Mouse (Mus musculus) ES-E14 (cell line): ENCODE results near the gene Exog.

ENCODE experiments used
- CHD2 ChIP-seq: IDR thresholded peaks from 2 replicates; pipeline ENCODE4 v1.6.1; 2014; ENCODE audit warnings: mild to moderate bottlenecking, low read depth, low read length, inconsistent platforms
- MAFK ChIP-seq: IDR thresholded peaks from 2 replicates; pipeline ENCODE4 v1.6.1; 2014; ENCODE audit warnings: mild to moderate bottlenecking, low read depth, low read length, inconsistent platforms; ENCODE audit not compliant: insufficient read depth
- ZNF384 ChIP-seq: IDR thresholded peaks from 2 replicates; pipeline ENCODE4 v1.6.1; 2012; ENCODE audit warnings: low read depth, low read length, inconsistent platforms

GRCm38 (mm10) chr9:119510902-119511301 is 66.2 kb downstream of the Exog start:
- TF ChIP-seq CHD2 (no peak), ZNF384 (no peak), MAFK (no peak)
